Mouse (Mus musculus): Measurements from ENCODE around the gene Rpa3. TPM values are rescaled to one million over a fixed set of nuclear protein-coding genes. Genes with fewer than 3 reads are reported as not detected.

The Rpa3 gene
- total RNA-seq (2014; fragmentation: Nextera tagmentation) = 118 and 179 TPM in 2 replicates
- 108 and 144 TPM in 2 replicates for total RNA-seq (2017)

DNA sequence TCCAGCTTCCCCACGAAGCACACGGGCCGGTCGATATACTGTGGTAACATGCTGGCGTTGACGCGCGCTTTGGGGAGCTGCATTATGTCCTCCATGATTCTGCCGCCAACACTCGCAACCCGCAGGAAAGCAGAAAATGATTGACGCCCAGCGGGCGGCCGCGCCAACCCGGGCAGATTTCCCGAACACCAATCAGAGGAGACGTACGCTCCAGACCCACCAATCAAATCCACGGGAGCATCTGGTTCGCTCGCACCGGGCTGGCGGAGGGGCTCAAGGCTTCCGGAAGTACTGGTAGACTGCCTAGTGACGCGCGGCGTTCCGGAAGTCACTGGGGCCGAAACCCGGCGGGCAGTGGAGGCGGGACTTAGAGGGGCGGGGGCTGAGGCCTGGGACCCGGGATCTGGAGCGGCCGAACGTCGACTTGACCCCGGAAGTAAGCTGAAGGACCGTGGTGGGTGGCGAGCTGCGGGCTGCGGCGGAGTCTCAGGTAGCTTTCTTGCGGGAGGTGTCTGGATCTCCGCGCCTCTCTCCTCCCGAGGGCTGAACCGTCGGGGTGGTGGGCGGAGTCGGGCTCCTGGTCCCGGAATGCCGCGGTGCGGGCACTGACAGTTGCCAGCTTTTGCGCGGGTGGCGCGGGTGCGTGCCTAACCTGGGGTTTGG lies at the start of gene Rpa3, which contains the start of the genes Umad1 and Gm45062:
TSS of gene Rpa3 (minus strand) at position 170 of the 663 bp plus-strand sequence.
TSS of gene Umad1 (plus strand) at position 285 of the 663 bp plus-strand sequence.
TSS of gene Gm45062 (plus strand) at position 447 of the 663 bp plus-strand sequence.
- ATAC-seq (replicated peaks; ENCODE audit: low FRiP score, low TSS enrichment, poor library complexity, severe bottlenecking) = peak; percentile 99

DNA sequence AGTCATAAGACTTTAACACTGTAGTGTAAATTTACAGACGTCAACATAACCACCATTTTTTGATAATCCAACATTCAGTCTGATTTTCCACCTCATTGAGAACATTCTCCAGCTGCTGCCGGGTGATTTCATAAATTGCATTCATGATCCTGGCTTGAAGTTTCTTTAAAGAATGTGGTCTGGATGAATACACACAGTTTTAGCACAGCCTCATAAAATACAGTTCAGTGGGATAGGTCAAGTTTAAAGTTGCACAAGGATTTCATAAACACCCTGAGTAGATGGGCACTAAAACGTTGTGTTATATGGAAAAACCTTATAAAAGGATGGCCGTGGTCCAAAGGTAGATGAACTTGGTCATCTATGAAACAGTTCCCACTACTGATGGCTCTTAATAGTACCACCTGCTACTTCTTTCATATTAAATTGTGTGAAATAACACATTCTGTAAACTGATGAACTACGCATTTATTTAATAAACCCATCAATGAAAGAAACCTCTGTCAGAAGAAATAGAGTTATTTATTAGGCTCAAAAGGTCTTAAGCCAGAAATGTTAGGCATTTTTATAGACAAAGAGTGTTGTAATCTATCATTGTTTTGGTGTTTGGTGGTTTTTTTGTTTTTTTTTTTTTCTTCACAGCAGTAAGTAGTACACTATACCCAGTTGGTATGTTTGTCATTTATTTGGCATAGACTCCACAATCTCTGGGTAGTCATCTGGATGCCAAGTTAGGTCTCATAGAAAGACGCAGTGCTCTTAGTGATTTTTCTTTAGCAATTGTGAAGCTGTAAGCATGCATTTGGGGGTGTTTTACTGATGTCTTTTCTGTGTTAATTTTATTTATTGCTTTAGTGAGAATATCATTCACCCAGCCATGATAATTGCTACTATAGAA lies 49.2 kb upstream of the Rpa3 start:
- ATAC-seq (replicated peaks; ENCODE audit: low FRiP score, low TSS enrichment, poor library complexity, severe bottlenecking) = no peak

DNA sequence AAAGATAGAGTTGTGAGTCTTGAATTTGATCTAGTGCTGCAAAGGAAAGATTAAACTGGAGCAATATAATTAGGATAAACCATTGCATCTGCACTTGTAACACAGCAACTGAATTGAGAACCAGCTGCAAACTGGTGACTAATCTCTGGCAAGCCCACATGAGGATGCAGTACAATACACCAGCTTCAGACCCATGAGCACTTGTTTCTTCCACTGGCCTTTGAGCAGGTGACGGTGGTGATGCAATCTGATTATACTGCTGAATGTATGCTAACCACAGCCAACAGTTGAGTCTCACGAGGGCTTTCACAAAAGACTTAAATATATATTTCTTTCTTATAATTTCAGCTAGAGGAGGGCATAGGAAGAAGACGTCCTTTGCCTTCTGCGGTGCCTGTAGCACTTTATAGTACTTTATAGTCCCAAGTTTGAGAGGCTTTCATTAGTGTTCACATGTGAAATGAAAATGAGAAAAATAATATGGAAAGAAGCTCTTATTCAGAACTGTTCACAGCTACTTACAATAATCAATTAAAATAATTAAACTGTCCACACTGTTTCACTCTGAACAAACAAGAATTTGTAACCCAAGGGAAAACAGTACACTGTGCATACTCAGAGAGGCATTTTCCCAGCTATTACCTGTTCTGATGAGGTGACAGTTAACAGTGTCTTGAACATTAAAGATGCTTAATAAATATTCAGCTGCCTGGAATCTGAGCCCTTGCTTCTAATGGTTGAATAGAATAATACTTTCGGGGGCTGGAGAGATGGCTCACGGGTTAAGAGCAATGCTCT lies 40.3 kb upstream of the Rpa3 start:
- no peak for ATAC-seq (replicated peaks; ENCODE audit: low FRiP score, low TSS enrichment, poor library complexity, severe bottlenecking)

DNA sequence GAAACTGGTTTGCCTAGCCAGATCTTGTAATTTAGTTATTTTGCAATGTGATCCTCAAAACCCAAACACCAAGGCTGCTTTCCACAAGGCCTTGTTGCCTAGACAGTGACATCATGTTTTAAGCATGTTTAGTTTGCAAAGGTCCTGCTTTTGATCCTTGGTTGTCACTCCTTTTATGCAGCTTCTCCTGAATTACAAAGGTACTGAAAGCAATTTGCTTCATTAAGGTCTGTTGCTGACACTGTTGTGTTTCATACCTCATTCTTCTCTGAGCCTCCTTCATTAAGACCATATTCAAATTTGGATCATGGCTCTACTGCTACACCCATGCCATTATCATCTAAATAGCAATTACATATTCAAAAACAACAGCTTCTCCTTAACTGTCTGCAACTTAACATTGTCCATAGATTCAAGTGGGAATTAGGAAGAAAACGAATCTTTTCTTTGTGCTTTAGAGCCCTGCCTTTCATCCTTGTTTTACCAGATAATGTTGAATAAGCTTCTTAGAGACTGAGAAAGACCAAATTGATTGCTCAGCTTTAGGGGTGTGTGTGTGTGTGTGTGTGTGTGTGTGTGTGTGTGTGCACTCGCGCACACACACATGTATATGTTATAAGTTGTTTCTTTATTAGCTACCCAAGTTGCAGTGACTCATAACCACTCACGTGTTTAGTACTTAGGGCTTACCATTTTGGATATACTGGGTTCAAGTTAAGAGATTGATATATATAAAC lies 35.2 kb upstream of the Rpa3 start:
- no peak for ATAC-seq (replicated peaks; ENCODE audit: low FRiP score, low TSS enrichment, poor library complexity, severe bottlenecking)

DNA sequence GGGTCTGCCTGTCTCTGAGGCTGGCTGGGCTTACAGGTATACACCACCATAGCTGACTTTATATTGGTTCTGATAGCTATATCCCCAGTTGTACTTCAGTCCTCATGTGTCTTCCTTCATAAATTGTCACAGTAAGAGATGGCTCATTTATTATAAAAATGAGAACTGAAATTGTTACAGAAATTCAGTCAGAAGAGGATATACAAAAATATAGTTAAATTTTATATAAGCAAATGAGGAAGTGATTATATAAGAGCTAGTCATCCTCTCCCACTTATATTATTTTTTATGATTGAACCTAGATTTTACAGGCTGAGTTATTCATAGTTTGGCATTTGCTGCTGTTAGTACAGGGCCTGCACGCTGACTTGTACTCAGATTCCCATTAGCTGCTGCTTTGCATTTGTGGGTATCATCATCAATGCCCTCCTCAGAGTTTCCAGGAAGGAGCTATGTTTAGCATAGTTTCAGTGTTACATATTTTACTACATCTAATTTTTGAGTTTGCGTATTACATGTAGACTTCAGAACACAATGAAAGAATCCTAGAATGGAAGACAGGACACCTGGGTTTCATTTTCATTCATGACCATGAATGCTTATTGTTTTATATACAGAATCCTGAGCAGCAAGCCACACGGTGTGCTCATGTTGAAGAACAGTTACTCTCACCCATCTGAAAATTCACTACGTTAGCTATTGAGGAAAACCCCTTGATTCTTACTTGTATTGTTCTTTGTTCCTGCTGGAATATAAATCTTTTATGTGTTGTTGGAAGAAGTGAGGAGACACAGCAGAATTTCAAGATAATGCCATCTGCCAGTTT lies 30.0 kb upstream of the Rpa3 start:
- ATAC-seq (replicated peaks; ENCODE audit: low FRiP score, low TSS enrichment, poor library complexity, severe bottlenecking) = no peak

DNA sequence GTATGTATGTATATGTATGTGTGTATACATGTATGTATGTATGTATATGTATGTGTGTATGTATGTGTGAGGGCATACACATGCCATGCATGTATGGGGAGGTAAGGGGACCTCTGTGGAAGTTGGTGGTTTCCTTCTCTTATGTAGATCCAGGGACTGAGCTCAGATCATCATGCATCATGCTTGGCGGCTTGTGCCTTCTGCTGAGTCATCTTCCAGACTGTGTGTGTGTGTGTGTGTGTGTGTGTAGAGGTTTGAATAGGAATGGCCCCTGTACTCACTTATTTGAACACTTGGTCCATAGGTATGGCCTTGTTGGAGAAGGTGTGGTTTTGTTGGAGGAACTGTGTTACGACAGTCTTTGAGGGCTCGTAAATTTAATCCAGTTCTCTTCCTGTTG lies 27.2 kb upstream of the Rpa3 start:
- no peak for ATAC-seq (replicated peaks; ENCODE audit: low FRiP score, low TSS enrichment, poor library complexity, severe bottlenecking)

DNA sequence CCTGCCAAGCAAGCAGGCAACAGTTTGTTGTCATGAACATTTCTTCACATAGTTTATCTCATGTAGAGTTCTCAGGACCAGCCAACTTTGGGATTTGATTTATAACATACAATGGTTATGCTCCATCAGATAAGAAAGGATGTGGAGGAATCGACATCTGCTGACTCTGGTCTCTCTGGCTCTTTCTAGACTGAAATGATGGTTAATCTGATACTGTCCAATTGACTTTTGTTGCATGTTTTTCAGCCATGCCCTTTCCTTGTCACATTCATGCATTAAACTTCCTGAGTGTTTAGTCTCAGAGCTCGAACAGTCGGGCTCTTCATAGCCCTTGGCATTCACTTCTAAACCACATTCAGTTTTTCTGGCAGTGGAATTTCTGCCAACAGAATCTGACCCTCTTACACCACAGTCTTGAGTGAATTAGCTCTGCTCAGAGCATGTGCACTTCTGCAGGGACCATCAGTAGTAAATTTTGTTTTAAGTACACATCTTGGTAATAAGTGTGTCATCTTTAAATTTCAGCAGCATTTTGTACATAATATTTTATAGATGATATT lies 26.5 kb upstream of the Rpa3 start:
- no peak for ATAC-seq (replicated peaks; ENCODE audit: low FRiP score, low TSS enrichment, poor library complexity, severe bottlenecking)

DNA sequence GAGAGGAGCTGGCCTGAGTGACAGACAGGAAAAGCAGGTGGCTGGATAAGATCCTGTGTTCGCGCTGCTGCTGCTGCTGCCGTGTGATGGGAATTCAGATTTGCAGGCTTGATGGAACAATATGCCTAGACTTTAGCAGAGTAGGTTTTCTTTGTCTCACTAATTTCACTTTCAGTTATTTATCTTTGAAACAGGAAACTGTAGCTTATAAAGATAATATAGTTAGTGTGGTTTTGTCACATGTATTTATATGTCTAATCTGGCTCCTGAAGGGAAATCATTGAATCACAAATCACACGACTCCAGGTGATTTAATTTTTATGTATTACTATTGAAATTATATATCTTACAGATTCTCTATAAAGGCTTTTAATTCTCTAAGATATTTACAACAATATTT lies 24.3 kb upstream of the Rpa3 start:
- peak; percentile 35; the same call in 1 of the 2 replicates for ATAC-seq (replicated peaks; ENCODE audit: low FRiP score, low TSS enrichment, poor library complexity, severe bottlenecking)

DNA sequence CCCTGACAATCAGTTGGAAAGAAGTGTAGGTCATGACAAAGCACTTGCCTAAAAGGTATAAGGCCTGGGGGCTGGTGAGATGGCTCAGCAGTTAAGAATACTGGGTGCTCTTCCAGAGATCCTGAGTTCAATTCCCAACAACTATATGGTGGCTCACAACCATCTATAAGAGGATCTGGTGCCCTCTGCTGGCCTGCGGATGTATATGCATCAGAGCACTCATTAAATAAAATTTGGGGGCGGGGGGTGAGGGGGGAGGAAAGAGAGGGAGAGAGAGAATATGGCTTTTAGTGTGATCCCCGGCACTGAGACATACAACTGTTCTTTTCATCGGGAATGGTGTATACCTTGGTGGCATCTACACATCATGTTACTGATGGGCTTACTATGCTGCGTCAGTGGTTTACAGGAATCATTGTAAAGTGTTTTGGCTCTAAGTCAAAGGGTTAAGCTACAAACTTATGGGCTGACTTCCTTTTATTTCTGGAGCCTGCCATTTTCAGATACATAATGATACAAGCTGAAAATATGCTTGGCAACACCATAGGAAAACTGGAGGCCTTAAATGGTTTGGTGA lies 19.5 kb upstream of the Rpa3 start:
- ATAC-seq (replicated peaks; ENCODE audit: low FRiP score, low TSS enrichment, poor library complexity, severe bottlenecking) = no peak

DNA sequence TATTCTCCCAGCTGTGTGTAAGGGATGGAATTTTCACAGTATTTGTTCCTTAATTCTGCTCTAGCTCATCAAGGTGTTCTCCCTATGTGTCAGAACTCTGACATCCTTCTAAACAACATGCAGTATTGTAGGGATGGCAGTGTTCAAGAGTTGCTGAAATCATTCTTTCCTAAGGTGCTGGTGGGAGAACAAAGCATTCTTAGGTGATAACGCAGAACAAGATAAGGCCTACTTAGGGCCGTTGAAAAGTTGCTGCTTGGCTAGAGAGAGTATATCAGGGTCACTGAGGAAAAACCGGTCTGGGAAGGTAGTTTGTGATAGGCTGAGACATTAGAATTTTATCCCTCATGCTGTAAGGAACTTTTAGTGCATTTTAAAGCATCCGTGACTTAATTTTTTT lies 17.5 kb upstream of the Rpa3 start:
- peak; percentile 51; the same call in 1 of the 2 replicates for ATAC-seq (replicated peaks; ENCODE audit: low FRiP score, low TSS enrichment, poor library complexity, severe bottlenecking)

DNA sequence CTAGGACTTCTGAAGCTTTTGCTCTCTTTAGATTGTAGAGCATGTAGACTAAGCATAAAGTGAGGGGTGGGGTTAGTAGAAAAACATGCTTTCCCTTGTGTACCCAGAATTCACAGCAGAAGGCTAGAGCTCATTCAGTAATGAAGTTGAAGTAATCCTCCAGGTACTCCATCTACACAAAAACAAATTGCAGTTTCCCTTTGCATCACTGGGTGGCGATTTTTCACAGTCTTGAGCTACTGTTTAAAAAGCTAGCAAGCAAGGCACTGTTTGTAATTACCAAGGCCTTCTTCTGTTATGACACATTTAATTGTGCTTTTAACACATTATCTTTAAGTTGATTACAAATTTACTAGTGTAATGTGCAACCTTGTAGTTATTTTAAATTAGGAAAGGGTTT lies 16.1 kb upstream of the Rpa3 start:
- peak; percentile 85 for ATAC-seq (replicated peaks; ENCODE audit: low FRiP score, low TSS enrichment, poor library complexity, severe bottlenecking)

DNA sequence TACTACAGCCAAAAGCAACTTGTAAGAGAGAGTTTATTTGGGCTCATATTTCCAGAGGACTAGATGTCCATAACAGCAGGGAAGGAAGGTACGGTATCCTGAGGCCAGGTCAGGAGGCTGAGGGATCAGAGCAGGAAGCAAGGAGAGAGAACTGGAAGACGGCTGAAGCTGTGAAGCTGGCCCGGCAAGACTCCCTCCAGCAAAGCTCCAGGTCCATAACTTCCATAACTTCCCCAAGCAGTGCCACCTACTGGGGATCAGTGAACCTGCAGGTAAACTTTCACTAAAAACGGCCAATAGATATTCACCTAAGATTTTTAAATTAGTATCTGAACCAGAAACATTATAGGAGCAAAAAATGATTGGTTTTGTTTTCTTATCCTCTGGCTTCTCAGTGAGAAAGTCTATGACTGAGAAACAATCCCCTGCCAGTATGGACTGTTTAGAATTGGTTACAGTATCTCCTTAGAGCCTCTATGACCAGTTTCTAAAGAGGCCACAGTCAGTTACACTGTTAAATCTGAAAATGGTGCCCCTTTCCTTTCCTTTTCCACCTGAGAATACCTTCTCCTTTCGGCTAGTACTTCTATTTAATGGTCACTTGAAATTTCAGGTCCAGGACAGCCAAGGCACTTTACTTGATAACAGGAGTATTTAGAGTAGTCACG lies 15.5 kb upstream of the Rpa3 start:
- ATAC-seq (replicated peaks; ENCODE audit: low FRiP score, low TSS enrichment, poor library complexity, severe bottlenecking) = peak; percentile 84

DNA sequence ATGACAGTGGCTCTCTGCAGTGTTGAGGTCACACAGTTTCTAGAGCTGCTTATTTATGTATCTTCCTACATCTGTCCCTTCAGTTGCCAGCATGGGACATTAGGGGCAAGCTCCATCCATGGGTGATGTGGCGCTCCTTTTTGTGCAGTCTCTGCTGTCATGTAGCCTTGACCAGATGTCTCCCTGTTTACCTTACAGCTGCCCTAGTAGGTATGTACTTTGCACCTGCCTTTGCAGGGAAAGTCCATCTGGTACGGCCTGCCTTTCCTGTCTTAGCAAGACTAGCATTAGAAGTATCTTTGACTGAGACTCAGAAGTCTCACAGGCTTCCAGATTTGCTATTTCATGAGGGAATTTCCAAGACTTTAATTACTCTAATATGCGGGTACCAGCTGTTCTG lies 12.1 kb upstream of the Rpa3 start:
- ATAC-seq (replicated peaks; ENCODE audit: low FRiP score, low TSS enrichment, poor library complexity, severe bottlenecking) = no peak

DNA sequence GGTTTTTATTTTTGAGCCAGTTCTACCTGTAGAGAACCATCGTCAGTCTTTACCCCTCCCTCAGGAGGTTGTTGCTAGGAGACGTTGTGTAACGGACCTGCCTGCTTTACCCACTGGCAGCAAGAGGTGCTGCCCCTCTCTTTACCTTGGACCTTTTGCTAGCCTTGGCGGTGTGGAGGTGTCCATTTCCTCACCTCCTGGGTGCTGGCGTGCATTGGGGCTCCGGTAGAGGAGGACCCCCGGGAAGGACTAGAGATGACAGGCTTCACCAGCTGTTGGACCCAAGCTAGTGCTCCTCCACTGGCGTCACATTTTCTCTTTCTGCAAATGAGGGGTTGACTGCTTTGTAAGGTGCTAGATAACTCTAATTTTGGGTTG lies 683 bp upstream of the Rpa3 start:
- ATAC-seq (replicated peaks; ENCODE audit: low FRiP score, low TSS enrichment, poor library complexity, severe bottlenecking) = peak; percentile 41; the same call in 1 of the 2 replicates

DNA sequence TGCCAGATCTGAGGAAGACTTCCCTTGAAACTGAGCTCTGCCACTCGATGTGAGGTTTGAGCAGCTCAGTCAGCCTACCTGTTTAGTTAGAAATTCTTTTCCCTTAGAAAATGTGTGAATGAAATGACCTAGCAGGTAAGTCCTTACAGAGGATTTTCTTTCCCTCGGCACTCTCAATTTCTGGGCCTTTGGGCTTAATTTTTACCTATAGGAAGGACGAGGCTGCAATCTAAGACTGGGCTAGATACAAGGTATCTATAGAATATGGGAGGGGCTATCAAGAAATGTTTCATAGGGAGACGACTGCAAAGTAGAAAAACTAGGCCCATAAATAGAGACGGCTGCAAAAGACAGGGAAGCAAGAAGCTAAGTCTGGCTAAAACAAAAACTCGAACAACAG lies 657 bp downstream of the Rpa3 start:
- ATAC-seq (replicated peaks; ENCODE audit: low FRiP score, low TSS enrichment, poor library complexity, severe bottlenecking) = peak; percentile 40

DNA sequence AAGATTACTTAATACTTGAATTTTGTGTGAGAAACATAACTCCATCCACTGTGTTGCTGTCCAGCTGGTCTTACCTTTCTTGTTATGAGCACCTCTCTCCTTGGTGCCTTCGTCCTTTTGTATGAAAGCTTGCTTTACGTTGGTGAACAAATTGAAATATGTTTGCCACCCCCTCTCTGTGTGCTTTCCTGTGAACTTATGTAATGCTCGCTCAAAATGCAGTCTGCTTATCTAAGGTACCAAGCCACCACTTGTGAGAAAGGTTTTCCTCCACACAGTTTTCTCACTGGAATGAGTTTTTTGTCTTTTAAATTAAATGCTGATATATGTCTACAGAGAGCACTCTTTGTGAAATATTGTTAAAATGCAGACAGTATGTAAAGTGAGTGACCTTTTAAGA lies 30.4 kb downstream of the Rpa3 start:
- ATAC-seq (replicated peaks; ENCODE audit: low FRiP score, low TSS enrichment, poor library complexity, severe bottlenecking) = no peak

DNA sequence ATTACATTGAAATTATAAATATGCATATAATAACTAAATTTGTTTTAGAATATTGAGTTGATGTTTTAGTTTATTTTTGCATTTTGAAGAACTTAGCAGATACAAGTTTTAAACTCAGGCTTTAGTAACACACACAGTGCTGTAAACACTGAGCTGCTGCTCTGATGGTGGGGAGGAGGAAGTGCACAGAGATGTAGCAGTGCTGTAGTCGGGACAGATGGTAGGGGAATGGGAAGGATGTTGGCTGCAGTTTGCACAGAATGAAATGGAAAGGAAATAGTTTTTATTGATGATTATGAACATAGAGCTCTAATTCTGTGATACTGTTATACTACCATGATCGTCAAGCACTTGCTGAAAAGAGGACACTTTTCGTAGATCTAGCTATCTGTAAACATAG lies 31.9 kb downstream of the Rpa3 start:
- no peak for ATAC-seq (replicated peaks; ENCODE audit: low FRiP score, low TSS enrichment, poor library complexity, severe bottlenecking)
